ENCODE assay signal across 8 mouse cellular contexts in the genomic region with DNA sequence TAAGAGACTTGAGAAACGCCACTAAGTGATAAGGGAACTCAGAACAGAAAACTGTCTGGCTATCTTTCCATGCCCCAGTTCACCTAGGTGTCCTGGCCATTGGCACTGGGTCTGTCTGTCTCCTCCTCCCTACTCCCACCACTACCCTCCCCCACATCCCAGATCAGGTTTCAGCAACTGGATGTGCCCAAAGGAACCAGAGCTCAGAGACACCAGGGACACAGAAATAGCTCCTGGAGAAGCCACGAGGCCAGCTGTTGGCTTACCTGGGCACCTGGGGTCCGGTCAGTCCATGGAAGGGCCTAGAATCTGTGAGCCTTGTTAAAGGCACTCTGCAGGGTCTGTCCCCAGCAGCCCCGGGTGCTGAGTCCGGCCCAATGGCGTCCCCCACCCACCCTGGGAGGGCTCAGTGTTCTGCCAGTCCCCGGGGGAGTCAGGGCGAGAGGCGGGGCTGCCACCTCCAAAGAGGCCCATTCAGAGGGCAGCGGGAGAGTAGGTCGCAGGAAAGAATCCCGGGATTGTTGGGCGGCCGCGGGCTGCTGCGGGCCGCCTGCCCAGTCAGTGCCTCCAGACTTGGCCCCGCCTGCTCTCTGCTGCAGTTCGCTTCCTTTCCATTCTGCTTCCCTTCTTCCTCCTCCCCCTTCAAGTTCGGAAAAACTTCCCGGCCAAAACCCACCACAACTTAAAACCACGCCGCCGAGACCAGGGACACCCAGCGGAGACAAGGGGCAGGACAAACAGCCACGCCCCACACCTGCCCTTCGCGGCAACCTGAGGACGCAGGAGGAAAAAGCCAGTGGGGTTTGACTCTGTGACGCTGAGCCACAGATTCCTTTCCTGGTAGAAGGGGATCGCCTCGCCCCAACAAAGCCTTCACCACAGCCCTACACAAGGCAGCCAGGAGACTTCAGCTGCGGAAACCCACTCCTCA.
DNase-seq lines count a peak whose midpoint lies in the region; ATAC-seq and TF ChIP-seq lines count a peak whose summit lies in the region.

No protein-coding gene starts in this region.

- no peak for TF ChIP-seq POLR2A in brain, embryonic 14.5 days (IDR thresholded peaks at IDR 0.05; ENCODE audit: borderline replicate concordance, extremely low read depth, insufficient read depth, insufficient read length, poor library complexity, severe bottlenecking)
- TF ChIP-seq POLR2A in limb, embryonic 14.5 days (IDR thresholded peaks at IDR 0.05; ENCODE audit: borderline replicate concordance, extremely low read depth, insufficient read depth, insufficient read length) = no peak

- under 1% methylated on average over 33 of the region's 33 CpGs for WGBS in forebrain, embryonic 10.5 days
- under 1% methylated on average over 33 of the region's 33 CpGs for WGBS in heart, embryonic 11.5 days (ENCODE audit: insufficient replicate concordance)
- WGBS in kidney, embryonic 14.5 days = under 1% methylated on average over 33 of the region's 33 CpGs
- WGBS in limb, embryonic 14.5 days = under 1% methylated on average over 27 of the region's 33 CpGs
- 2% methylated on average over 33 of the region's 33 CpGs for WGBS in midbrain, embryonic 13.5 days
- WGBS in stomach, embryonic 16.5 days = 1% methylated on average over 33 of the region's 33 CpGs

- H3K27me3 ChIP-seq in forebrain, embryonic 10.5 days (ENCODE audit: poor library complexity, severe bottlenecking) = no peaks in the 10 kb centered on the region
- no peaks in the 10 kb centered on the region for H3K27me3 ChIP-seq in heart, embryonic 11.5 days (ENCODE audit: control insufficient read depth, insufficient read depth, low read length)
- H3K27me3 ChIP-seq in kidney, embryonic 14.5 days (ENCODE audit: control insufficient read depth, insufficient read depth, low read length) = no peaks in the 10 kb centered on the region
- no peaks in the 10 kb centered on the region for H3K27me3 ChIP-seq in limb, embryonic 14.5 days (ENCODE audit: control insufficient read depth, insufficient read depth, low read length)
- 0 out of 2 replicates have a peak, but pooled peaks cover 9% of the 10 kb centered on the region for H3K27me3 ChIP-seq in midbrain, embryonic 13.5 days
- no peaks in the 10 kb centered on the region for H3K27me3 ChIP-seq in stomach, embryonic 16.5 days (ENCODE audit: control insufficient read depth, insufficient read depth, low read length)

- peak overlapping the region; percentile 86 for H3K4me2 ChIP-seq in heart, embryonic 11.5 days
- H3K4me2 ChIP-seq in kidney, embryonic 14.5 days (replicated peaks; ENCODE audit: low read depth, low read length) = peak overlapping the region; percentile 91
- peak overlapping the region; percentile 65 for H3K4me2 ChIP-seq in limb, embryonic 14.5 days (replicated peaks; ENCODE audit: low read depth, low read length, severe bottlenecking)
- H3K4me2 ChIP-seq in midbrain, embryonic 13.5 days (replicated peaks) = peak overlapping the region; percentile 78
- H3K4me2 ChIP-seq in stomach, embryonic 16.5 days (ENCODE audit: low read depth, low read length) = peak overlapping the region; percentile 91

- H3K36me3 ChIP-seq in forebrain, embryonic 10.5 days (replicated peaks) = no peaks in the 10 kb centered on the region; the same call in 1 of the 2 replicates
- no peaks in the 10 kb centered on the region for H3K36me3 ChIP-seq in heart, embryonic 11.5 days (ENCODE audit: control insufficient read depth, insufficient read depth, low read length)
- peaks cover 5% of the 10 kb centered on the region; the same call in 1 of the 2 replicates for H3K36me3 ChIP-seq in kidney, embryonic 14.5 days (ENCODE audit: control insufficient read depth, insufficient read depth, low read length)
- H3K36me3 ChIP-seq in limb, embryonic 14.5 days (ENCODE audit: control insufficient read depth, insufficient read depth, low read length) = peaks cover 45% of the 10 kb centered on the region
- H3K36me3 ChIP-seq in midbrain, embryonic 13.5 days = no peaks in the 10 kb centered on the region
- no peaks in the 10 kb centered on the region for H3K36me3 ChIP-seq in stomach, embryonic 16.5 days (ENCODE audit: control insufficient read depth, insufficient read depth, low read length)

- peak; percentile 88 for DNase-seq in brain, embryonic 14.5 days (ENCODE audit: low read depth)
- peak; percentile 65 for DNase-seq in forebrain, embryonic 10.5 days (ENCODE audit: extremely low spot score, low spot score)
- DNase-seq in limb, embryonic 14.5 days (ENCODE audit: low spot score) = peak; percentile 83
- no peak for DNase-seq in B cell, adult 2 months

- peak overlapping the region; percentile 83 for H3K9ac ChIP-seq in heart, embryonic 11.5 days (ENCODE audit: low read depth, low read length)
- H3K9ac ChIP-seq in kidney, embryonic 14.5 days (ENCODE audit: low read depth, low read length) = peak overlapping the region; percentile 77
- peak overlapping the region; percentile 68 for H3K9ac ChIP-seq in limb, embryonic 14.5 days (ENCODE audit: low read depth, low read length, severe bottlenecking)
- peak overlapping the region; percentile 69 for H3K9ac ChIP-seq in midbrain, embryonic 13.5 days (replicated peaks)
- H3K9ac ChIP-seq in stomach, embryonic 16.5 days (ENCODE audit: low read length) = peak overlapping the region; percentile 82

- peak; percentile 68 for ATAC-seq in heart, embryonic 11.5 days (replicated peaks; ENCODE audit: insufficient number of reproducible peaks, low FRiP score, low TSS enrichment)
- peak; percentile 86 for ATAC-seq in kidney, embryonic 14.5 days (ENCODE audit: low FRiP score, low TSS enrichment)
- ATAC-seq in limb, embryonic 14.5 days (ENCODE audit: low FRiP score, low read depth) = peak; percentile 87
- peak; percentile 91 for ATAC-seq in midbrain, embryonic 13.5 days
- ATAC-seq in stomach, embryonic 16.5 days (ENCODE audit: insufficient read depth, low FRiP score) = peak; percentile 82

- no peaks in the 10 kb centered on the region for H3K9me3 ChIP-seq in forebrain, embryonic 10.5 days
- H3K9me3 ChIP-seq in heart, embryonic 11.5 days (replicated peaks; ENCODE audit: control insufficient read depth, low read length) = no peaks in the 10 kb centered on the region
- H3K9me3 ChIP-seq in kidney, embryonic 14.5 days (ENCODE audit: control insufficient read depth, low read length) = no peaks in the 10 kb centered on the region
- H3K9me3 ChIP-seq in limb, embryonic 14.5 days (ENCODE audit: control insufficient read depth, low read length) = no peaks in the 10 kb centered on the region
- H3K9me3 ChIP-seq in midbrain, embryonic 13.5 days = no peaks in the 10 kb centered on the region
- H3K9me3 ChIP-seq in stomach, embryonic 16.5 days (replicated peaks; ENCODE audit: control insufficient read depth, low read length) = no peaks in the 10 kb centered on the region

- no peak; the same call in 1 of the 2 replicates for TF ChIP-seq CTCF in brain, embryonic 14.5 days (IDR thresholded peaks at IDR 0.05; ENCODE audit: borderline replicate concordance, extremely low read depth, insufficient read depth, insufficient read length)

- H3K27ac ChIP-seq in forebrain, embryonic 10.5 days = peak overlapping the region; percentile 90
- peak overlapping the region; percentile 91 for H3K27ac ChIP-seq in heart, embryonic 11.5 days (ENCODE audit: low read depth, low read length)
- peak overlapping the region; percentile 93 for H3K27ac ChIP-seq in kidney, embryonic 14.5 days (ENCODE audit: low read depth, low read length)
- H3K27ac ChIP-seq in limb, embryonic 14.5 days (replicated peaks; ENCODE audit: low read depth, low read length) = peak overlapping the region; percentile 91
- peak overlapping the region; percentile 60; the same call in 1 of the 2 replicates for H3K27ac ChIP-seq in midbrain, embryonic 13.5 days
- H3K27ac ChIP-seq in stomach, embryonic 16.5 days (ENCODE audit: low read length) = peak overlapping the region; percentile 95

- H3K4me1 ChIP-seq in forebrain, embryonic 10.5 days = peaks cover 41% of the 10 kb centered on the region
- H3K4me1 ChIP-seq in heart, embryonic 11.5 days (ENCODE audit: control insufficient read depth, insufficient read depth, low read length) = peaks cover 34% of the 10 kb centered on the region
- H3K4me1 ChIP-seq in kidney, embryonic 14.5 days (ENCODE audit: control insufficient read depth, insufficient read depth, low read length) = peaks cover 32% of the 10 kb centered on the region
- peaks cover 42% of the 10 kb centered on the region for H3K4me1 ChIP-seq in limb, embryonic 14.5 days (ENCODE audit: control insufficient read depth, insufficient read depth, low read length)
- peaks cover 20% of the 10 kb centered on the region for H3K4me1 ChIP-seq in midbrain, embryonic 13.5 days (replicated peaks)
- peaks cover 50% of the 10 kb centered on the region for H3K4me1 ChIP-seq in stomach, embryonic 16.5 days (ENCODE audit: control insufficient read depth, insufficient read depth, low read length)

- peak overlapping the region; percentile 60 for H3K4me3 ChIP-seq in forebrain, embryonic 10.5 days
- H3K4me3 ChIP-seq in heart, embryonic 11.5 days (ENCODE audit: low read depth, low read length) = peak overlapping the region; percentile 59
- H3K4me3 ChIP-seq in kidney, embryonic 14.5 days (ENCODE audit: low read length) = peak overlapping the region; percentile 52
- peak overlapping the region; percentile 42 for H3K4me3 ChIP-seq in limb, embryonic 14.5 days (replicated peaks; ENCODE audit: low read length)
- peak overlapping the region; percentile 44 for H3K4me3 ChIP-seq in midbrain, embryonic 13.5 days (replicated peaks)
- peak overlapping the region; percentile 55 for H3K4me3 ChIP-seq in stomach, embryonic 16.5 days (replicated peaks; ENCODE audit: low read length)

Comparison
In these comparisons a context has a peak if more than half of its experiments do, and no peak if none do; other contexts are left out.
1. DNase-seq: peak in brain, embryonic 14.5 days (single experiment), forebrain, embryonic 10.5 days (single experiment) and limb, embryonic 14.5 days (single experiment); none in B cell, adult 2 months (0 of 2).
2. Peak in every context shown above with its lines, with median percentiles within 50 percentile points of each other: H3K27ac ChIP-seq, H3K4me3 ChIP-seq, ATAC-seq, H3K4me2 ChIP-seq and H3K9ac ChIP-seq.